Mouse (Mus musculus): ENCODE measurements around the gene Ppox. TPM values are rescaled to one million over a fixed set of nuclear protein-coding genes. Genes with fewer than 3 reads are reported as not detected.

Gene Ppox
- polyA plus RNA-seq, 1 experiment from 2014 or later, result 44.4 TPM

GRCm38 (mm10) chr1:171263666-171264461, 17.1 kb downstream of the Ppox start:
- H3K36me3 ChIP-seq (ENCODE audit: control insufficient read depth, insufficient read depth, low read length), result no peaks in the 10 kb centered on the region
- whole genome bisulfite sequencing, result 85% methylated on average over 3 of the region's 3 CpGs
- H3K4me3 ChIP-seq (ENCODE audit: low read depth, low read length), result no peak overlapping the region
- H3K27ac ChIP-seq (ENCODE audit: low read length), result peak overlapping the region; percentile 74
- H3K9me3 ChIP-seq (replicated peaks; ENCODE audit: control insufficient read depth, low read length, poor library complexity, severe bottlenecking), result no peaks in the 10 kb centered on the region
- H3K9ac ChIP-seq (ENCODE audit: low read depth, low read length), result no peak overlapping the region
- peaks cover 13% of the 10 kb centered on the region for H3K4me1 ChIP-seq (ENCODE audit: control insufficient read depth, insufficient read depth, low read length)
- ATAC-seq, result peak; percentile 15
- no peaks in the 10 kb centered on the region for H3K27me3 ChIP-seq (ENCODE audit: control insufficient read depth, insufficient read depth, low read depth, low read length)
- H3K4me2 ChIP-seq (ENCODE audit: low read length), result peak overlapping the region; percentile 60

DNA sequence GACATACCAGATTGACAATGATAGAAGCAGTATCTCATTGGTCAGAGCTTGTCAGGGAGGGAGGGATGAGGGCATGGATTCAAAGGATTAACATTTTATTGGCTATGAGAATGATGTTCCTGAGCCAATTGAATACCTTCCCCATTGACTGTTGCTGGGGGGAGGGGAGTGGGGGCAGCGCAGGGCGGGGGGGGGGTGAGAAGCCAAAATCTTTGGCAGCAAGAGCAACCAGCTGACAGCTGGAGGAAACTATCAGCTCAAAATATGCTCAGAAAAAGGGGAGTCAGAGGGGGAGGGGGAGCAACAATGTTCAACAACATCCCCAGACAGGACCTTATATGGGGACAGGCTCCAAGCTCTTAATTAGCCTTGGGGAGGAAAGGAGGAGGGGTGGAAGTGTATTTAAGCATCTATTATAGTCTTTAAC, 17.8 kb downstream of the Ppox start:
- H3K4me1 ChIP-seq (ENCODE audit: control insufficient read depth, insufficient read depth, low read length), result peaks cover 13% of the 10 kb centered on the region
- H3K27me3 ChIP-seq (ENCODE audit: control insufficient read depth, insufficient read depth, low read depth, low read length), result no peaks in the 10 kb centered on the region
- 8% methylated on average over 2 of the region's 2 CpGs for WGBS
- peak overlapping the region; percentile 35; the same call in 1 of the 2 replicates for H3K4me3 ChIP-seq (ENCODE audit: low read depth, low read length)
- no peaks in the 10 kb centered on the region for H3K36me3 ChIP-seq (ENCODE audit: control insufficient read depth, insufficient read depth, low read length)
- peak overlapping the region; percentile 60 for H3K4me2 ChIP-seq (ENCODE audit: low read length)
- no peaks in the 10 kb centered on the region for H3K9me3 ChIP-seq (replicated peaks; ENCODE audit: control insufficient read depth, low read length, poor library complexity, severe bottlenecking)
- ATAC-seq, result peak; percentile 95
- H3K27ac ChIP-seq (ENCODE audit: low read length), result peak overlapping the region; percentile 74
- H3K9ac ChIP-seq (ENCODE audit: low read depth, low read length), result 0 out of 2 replicates have a peak overlapping the region, but pooled peaks have one; percentile 31

GRCm38 (mm10) chr1:171262594-171263130, 18.3 kb downstream of the Ppox start:
- 6% methylated on average over 8 of the region's 8 CpGs for WGBS
- Histone ChIP-seq H3K27me3 (ENCODE audit: control insufficient read depth, insufficient read depth, low read depth, low read length) (no peaks in the 10 kb centered on the region), H3K9me3 (replicated peaks; ENCODE audit: control insufficient read depth, low read length, poor library complexity, severe bottlenecking) (no peaks in the 10 kb centered on the region), H3K36me3 (ENCODE audit: control insufficient read depth, insufficient read depth, low read length) (no peaks in the 10 kb centered on the region), H3K4me2 (ENCODE audit: low read length) (peak overlapping the region; percentile 60), H3K4me1 (ENCODE audit: control insufficient read depth, insufficient read depth, low read length) (peaks cover 13% of the 10 kb centered on the region), H3K27ac (ENCODE audit: low read length) (peak overlapping the region; percentile 81), H3K9ac (ENCODE audit: low read depth, low read length) (peak overlapping the region; percentile 30; the same call in 1 of the 2 replicates), H3K4me3 (ENCODE audit: low read depth, low read length) (peak overlapping the region; percentile 35)
- peak; percentile 81 for ATAC-seq

GRCm38 (mm10) chr1:171260316-171260715, 20.7 kb downstream of the Ppox start:
- no peak overlapping the region for H3K4me2 ChIP-seq (ENCODE audit: low read length)
- H3K36me3 ChIP-seq (ENCODE audit: control insufficient read depth, insufficient read depth, low read length), result no peaks in the 10 kb centered on the region
- no peak overlapping the region for H3K27ac ChIP-seq (ENCODE audit: low read length)
- 86% methylated on average over 3 of the region's 3 CpGs for WGBS
- peaks cover 13% of the 10 kb centered on the region for H3K4me1 ChIP-seq (ENCODE audit: control insufficient read depth, insufficient read depth, low read length)
- H3K4me3 ChIP-seq (ENCODE audit: low read depth, low read length), result no peak overlapping the region
- H3K9me3 ChIP-seq (replicated peaks; ENCODE audit: control insufficient read depth, low read length, poor library complexity, severe bottlenecking), result no peaks in the 10 kb centered on the region
- no peak for ATAC-seq
- H3K27me3 ChIP-seq (ENCODE audit: control insufficient read depth, insufficient read depth, low read depth, low read length), result no peaks in the 10 kb centered on the region
- no peak overlapping the region for H3K9ac ChIP-seq (ENCODE audit: low read depth, low read length)

- Histone ChIP-seq H3K4me3 (ENCODE audit: low read depth, low read length) (no peak overlapping the region), H3K9ac (ENCODE audit: low read depth, low read length) (no peak overlapping the region), H3K4me1 (ENCODE audit: control insufficient read depth, insufficient read depth, low read length) (peaks cover 13% of the 10 kb centered on the region), H3K27ac (ENCODE audit: low read length) (no peak overlapping the region), H3K27me3 (ENCODE audit: control insufficient read depth, insufficient read depth, low read depth, low read length) (no peaks in the 10 kb centered on the region), H3K9me3 (replicated peaks; ENCODE audit: control insufficient read depth, low read length, poor library complexity, severe bottlenecking) (no peaks in the 10 kb centered on the region), H3K36me3 (ENCODE audit: control insufficient read depth, insufficient read depth, low read length) (no peaks in the 10 kb centered on the region), H3K4me2 (ENCODE audit: low read length) (no peak overlapping the region)
- no peak for ATAC-seq
- WGBS, result 87% methylated on average over 17 of the region's 17 CpGs
These were observed 22.1 kb downstream of the Ppox start for GRCm38 (mm10) chr1:171258921-171259320.

DNA sequence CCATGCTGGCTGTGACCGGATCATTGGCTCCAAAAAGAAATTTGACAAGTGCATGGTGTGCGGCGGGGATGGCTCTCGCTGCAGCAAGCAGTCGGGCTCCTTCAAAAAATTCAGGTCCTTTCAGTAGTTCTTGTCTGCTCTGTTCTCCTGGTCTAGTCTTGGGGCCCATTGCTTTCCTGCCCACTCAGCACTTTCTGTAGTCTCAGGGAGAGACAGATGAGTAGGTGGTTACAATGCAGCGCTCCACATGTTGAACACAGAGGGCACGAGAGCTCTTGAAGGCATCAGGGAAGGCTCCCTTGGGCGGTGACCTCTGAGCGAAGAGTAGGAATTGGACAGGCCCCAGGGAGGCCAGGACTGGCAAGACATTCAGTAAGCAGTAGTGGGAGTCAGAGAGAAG, 23.2 kb downstream of the Ppox start:
- Histone ChIP-seq H3K4me2 (ENCODE audit: low read length) (no peak overlapping the region), H3K4me1 (ENCODE audit: control insufficient read depth, insufficient read depth, low read length) (peaks cover 8% of the 10 kb centered on the region), H3K36me3 (ENCODE audit: control insufficient read depth, insufficient read depth, low read length) (no peaks in the 10 kb centered on the region), H3K9me3 (replicated peaks; ENCODE audit: control insufficient read depth, low read length, poor library complexity, severe bottlenecking) (no peaks in the 10 kb centered on the region), H3K9ac (ENCODE audit: low read depth, low read length) (no peak overlapping the region), H3K27ac (ENCODE audit: low read length) (no peak overlapping the region), H3K27me3 (ENCODE audit: control insufficient read depth, insufficient read depth, low read depth, low read length) (no peaks in the 10 kb centered on the region), H3K4me3 (ENCODE audit: low read depth, low read length) (no peak overlapping the region)
- WGBS, result 88% methylated on average over 9 of the region's 9 CpGs
- ATAC-seq, result no peak

DNA sequence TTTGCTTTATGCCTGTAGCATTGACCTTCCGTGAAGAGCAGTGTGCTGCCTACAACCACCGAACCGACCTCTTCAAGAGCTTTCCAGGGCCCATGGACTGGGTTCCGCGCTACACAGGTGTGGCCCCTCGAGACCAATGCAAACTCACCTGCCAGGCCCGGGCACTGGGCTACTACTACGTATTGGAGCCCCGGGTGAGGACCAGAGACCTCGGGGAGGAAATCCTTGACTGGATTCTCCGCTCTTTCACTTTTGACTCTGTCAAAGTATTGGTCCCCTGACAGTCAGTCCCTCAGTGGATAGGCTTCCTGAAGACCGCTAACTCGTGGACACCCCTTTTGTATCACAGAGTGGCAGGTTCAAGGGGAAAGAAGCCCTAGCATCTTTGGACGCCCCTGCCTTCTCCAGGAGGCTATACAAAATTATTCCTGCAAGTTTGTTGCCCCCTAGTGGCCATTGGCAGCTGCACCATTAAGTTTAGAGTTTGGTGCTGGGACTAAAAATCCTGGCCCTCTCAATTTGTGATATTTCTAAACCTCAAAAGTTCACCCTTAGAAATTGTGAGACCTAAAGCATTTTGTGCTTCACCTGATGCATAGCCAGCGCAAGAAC, 23.9 kb downstream of the Ppox start:
- H3K4me3 ChIP-seq (ENCODE audit: low read depth, low read length), result no peak overlapping the region
- WGBS, result 67% methylated on average over 15 of the region's 15 CpGs
- no peak overlapping the region for H3K4me2 ChIP-seq (ENCODE audit: low read length)
- no peak overlapping the region for H3K9ac ChIP-seq (ENCODE audit: low read depth, low read length)
- H3K9me3 ChIP-seq (replicated peaks; ENCODE audit: control insufficient read depth, low read length, poor library complexity, severe bottlenecking), result no peaks in the 10 kb centered on the region
- no peak for ATAC-seq
- H3K36me3 ChIP-seq (ENCODE audit: control insufficient read depth, insufficient read depth, low read length), result no peaks in the 10 kb centered on the region
- peaks cover 6% of the 10 kb centered on the region for H3K4me1 ChIP-seq (ENCODE audit: control insufficient read depth, insufficient read depth, low read length)
- no peak overlapping the region for H3K27ac ChIP-seq (ENCODE audit: low read length)
- no peaks in the 10 kb centered on the region for H3K27me3 ChIP-seq (ENCODE audit: control insufficient read depth, insufficient read depth, low read depth, low read length)

DNA sequence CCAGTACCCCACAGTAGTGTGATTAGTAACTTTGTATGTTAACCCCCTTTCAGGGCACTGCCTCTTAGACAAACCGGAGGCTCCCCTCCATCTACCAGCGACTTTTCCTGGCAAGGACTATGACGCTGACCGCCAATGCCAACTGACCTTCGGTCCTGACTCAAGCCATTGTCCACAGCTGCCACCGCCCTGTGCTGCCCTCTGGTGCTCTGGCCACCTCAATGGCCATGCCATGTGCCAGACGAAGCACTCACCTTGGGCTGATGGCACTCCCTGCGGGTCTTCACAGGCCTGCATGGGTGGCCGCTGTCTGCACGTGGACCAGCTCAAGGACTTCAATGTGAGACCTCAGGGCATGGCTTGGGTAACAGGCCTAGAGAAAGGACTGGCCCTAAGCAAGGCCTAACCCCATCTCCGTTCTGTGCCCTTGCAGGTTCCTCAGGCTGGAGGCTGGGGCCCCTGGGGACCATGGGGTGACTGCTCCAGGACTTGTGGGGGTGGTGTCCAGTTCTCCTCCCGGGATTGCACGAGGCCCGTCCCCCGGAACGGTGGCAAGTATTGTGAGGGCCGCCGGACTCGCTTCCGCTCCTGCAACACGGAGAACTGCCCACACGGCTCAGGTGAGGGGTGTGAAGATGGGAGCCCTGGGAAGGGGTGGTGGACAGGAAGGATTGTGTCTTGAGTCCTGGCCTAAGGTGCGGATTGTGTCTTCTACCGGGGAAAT, 24.7 kb downstream of the Ppox start:
- 93% methylated on average over 24 of the region's 24 CpGs for WGBS
- H3K36me3 ChIP-seq (ENCODE audit: control insufficient read depth, insufficient read depth, low read length), result no peaks in the 10 kb centered on the region
- no peaks in the 10 kb centered on the region for H3K9me3 ChIP-seq (replicated peaks; ENCODE audit: control insufficient read depth, low read length, poor library complexity, severe bottlenecking)
- H3K4me2 ChIP-seq (ENCODE audit: low read length), result no peak overlapping the region
- H3K9ac ChIP-seq (ENCODE audit: low read depth, low read length), result no peak overlapping the region
- H3K27me3 ChIP-seq (ENCODE audit: control insufficient read depth, insufficient read depth, low read depth, low read length), result no peaks in the 10 kb centered on the region
- H3K4me3 ChIP-seq (ENCODE audit: low read depth, low read length), result no peak overlapping the region
- no peak overlapping the region for H3K27ac ChIP-seq (ENCODE audit: low read length)
- ATAC-seq, result no peak
- peaks cover 8% of the 10 kb centered on the region for H3K4me1 ChIP-seq (ENCODE audit: control insufficient read depth, insufficient read depth, low read length)

Measured in midbrain, embryonic 16.5 days (tissue).